Mouse (Mus musculus) stomach, adult 2 months (tissue): ENCODE results near the gene Snx20. TPM values are rescaled to one million over a fixed set of nuclear protein-coding genes. Genes with fewer than 3 reads are reported as not detected.

ENCODE experiments used
- polyA plus RNA-seq: library from polyadenylated mRNA; depleted of rRNA; stranded (reverse); fragments of >200 nt; gene quantifications from 2 replicates; pipeline ENCODE4 v1.2.3, GENCODE M21; 2012; rRNA removed

Gene Snx20
- 2.2 and 4.4 TPM in 2 replicates for polyA plus RNA-seq

GRCm38 (mm10) chr8:88635474-88636397 is at the start of gene Snx20:
Gene Snx20 (minus strand): TSS chr8:88636128.

DNA sequence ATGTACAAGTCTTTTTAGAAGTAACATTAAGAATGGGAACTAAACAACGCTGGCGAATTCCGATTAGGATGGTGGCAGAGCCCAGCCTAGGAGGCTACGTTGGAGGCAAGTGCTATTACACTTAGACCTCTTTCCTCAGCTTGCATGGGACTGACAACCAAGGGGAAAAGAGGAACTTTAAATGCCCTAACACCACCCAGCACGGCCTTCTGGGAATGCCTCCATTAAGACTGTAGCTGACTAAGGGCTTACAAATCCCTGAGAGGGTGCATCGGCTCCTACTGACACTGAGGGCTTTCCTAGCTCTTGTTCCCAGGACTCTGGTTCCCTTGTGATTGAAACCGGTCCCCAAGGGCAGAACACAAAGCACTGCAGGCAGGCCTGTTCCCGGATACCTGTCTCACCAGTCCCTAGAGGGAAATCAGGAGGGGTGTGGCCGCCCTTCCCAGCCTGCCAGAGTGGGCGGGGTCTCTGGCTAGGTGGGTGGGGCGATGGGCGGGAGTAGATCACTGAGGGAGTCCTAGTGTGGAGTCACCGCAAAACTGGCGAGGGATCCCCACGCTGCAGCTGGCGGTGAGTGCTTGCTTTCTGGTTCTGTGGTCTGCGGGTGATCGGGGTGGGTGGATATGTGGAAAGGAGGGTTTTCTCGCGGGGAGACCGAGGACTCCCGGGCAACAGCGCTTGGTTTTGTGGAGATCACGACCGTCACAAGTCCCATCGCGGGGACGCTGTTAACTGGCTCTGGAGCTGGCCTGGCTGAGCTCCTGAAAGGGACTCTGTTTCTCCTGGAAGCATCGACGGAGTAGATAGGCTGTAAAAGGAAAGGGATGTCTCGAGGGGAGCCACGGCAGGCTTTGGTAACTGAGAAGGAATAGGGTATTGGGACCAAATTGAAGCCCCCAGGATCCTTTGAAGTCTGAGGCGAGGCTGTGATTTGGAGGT is 11.2 kb upstream of the Snx20 start, which contains the start of gene Nod2:
Gene Nod2, plus strand, starts transcription at position 479 of the 942 bp plus-strand sequence.

Other genes with a start within 250 kb of the Snx20 start
- gene Nkd1, start 114.8 kb downstream of the Snx20 start, polyA plus RNA-seq, result 30.1 and 37.3 TPM in 2 replicates
- gene Nod2, start 11.2 kb upstream of the Snx20 start, polyA plus RNA-seq, result 1.1 and 1.8 TPM in 2 replicates
- gene Cyld, start 60.9 kb upstream of the Snx20 start, polyA plus RNA-seq, result 1.7 TPM in 2 replicates